Mouse (Mus musculus) c-Kit-positive CD71-positive TER-119-negative erythroid progenitor cells, embryonic 14.5 days (primary cell): ENCODE data around the gene Nav3.

ENCODE experiments used
- DNase-seq: peaks from one replicate; pipeline ENCODE4 v3.0.0-alpha.2; 2013; ENCODE audit warnings: low read depth

Gene Nav3

GRCm38 (mm10) chr10:109919515-109919914, 536.5 kb downstream of the Nav3 start:
- DNase-seq, result no peak

DNA sequence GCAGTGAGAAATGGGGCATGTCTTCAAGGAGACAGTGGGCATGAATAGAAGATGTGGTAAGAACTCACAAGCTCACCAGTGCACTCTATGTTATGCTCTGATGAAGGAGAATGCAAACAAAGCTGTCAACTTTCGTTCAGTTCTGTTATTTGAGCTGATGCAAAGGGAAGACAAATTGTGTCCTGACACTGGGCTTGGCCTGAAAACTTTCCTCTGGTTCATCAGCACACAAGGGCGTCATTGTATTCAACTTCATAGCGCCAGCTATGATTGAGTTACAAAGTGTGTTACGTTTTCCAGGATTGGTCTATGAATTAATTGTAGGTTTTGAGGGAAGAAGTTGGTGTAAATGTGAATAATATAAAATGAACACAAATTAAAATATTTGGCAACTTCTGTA, 548.8 kb downstream of the Nav3 start:
- DNase-seq, result no peak

- DNase-seq, result no peak
These were observed 549.6 kb downstream of the Nav3 start for GRCm38 (mm10) chr10:109906413-109906785.

DNA sequence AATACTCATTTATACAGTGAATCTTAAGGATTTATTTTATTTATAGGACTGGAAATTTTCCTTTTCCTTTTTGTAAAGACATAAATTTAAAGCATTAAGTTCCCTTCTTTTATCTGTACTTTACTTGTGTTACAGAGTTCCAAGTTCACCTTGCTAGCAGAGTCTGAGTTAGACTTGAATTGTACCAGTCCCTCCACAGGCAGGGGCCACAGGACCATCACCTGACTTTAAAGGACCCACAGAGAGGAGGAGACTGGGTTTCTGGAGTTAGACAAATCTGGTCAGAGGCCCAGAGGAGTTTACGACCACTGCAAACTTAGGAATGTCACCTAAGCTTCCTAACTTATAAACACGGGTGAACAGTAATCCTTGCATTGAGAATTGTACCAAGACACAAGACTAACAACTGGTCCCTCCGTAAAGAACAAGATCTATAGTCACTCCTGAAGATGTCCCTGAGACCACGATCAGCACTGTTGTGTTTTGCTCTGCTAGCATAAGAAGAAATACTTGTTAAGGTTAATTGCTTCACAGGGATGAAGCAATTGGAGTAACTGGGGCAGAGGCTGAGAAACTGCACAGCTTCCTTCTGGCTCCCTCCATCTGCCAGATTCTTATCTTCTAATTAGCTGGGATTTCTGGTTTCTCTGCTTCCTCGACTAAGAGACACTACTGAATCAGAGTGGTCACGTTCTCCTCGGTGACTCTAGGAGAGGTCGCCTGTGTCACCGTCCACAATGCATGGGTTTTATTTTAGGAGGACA, 550.2 kb downstream of the Nav3 start:
- no peak for DNase-seq

- no peak for DNase-seq
These were observed 551.2 kb downstream of the Nav3 start for GRCm38 (mm10) chr10:109904841-109905240.

- no peak for DNase-seq
These were observed 552.1 kb downstream of the Nav3 start for GRCm38 (mm10) chr10:109903701-109904555.

GRCm38 (mm10) chr10:109903241-109903640, 552.8 kb downstream of the Nav3 start:
- no peak for DNase-seq

DNA sequence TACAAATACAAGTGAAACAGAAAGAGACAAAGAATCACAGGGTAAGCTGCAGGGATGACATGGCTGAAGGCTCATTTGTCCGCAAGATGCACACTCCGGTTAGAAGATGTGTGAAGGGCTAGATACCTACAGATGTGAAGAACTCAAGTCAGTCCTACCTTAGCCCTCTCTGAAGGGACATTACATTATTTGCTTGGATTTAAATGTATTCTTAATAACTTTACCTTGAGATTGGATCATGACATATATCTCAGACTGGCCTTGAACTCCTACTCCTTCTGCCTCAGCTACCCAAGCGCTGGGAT, 566.9 kb downstream of the Nav3 start:
- DNase-seq, result no peak

DNA sequence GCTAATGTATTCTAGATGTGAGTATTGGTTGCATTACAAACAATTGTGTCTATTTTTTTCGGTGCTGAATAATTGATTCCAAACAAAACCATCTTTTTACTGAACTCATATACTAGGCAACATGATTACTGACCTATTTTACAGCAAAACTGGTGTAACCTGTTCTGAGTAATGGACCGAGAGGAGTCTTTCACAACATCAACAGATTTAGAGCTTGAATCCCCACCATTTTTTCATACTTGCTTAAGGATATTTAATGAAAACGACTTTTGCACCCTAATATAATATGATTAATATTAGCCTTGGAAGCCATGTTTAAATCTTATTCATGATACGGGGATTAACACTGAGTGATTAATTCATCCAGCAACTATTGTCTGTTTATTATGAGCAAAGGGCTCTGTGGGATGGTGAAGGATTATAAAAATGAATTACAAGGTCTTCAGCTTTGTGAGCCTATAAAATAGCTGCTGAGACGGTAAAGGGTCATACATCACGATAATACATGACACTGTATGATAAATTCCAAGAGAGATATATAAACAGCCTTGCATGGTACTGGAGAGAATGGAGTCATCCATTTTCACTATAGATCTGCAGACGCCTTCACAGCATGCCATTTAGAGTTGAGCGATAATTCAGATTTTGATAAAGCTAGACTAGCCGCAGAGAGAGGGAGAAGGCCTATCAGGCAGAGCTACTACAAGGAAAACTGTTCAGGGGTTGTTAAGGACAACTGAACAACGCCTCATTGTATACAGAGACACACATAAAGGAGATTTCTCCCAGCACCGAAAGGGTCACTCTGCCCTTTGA, 567.4 kb downstream of the Nav3 start:
- DNase-seq, result no peak

GRCm38 (mm10) chr10:109887160-109887559, 568.8 kb downstream of the Nav3 start:
- no peak for DNase-seq

DNA sequence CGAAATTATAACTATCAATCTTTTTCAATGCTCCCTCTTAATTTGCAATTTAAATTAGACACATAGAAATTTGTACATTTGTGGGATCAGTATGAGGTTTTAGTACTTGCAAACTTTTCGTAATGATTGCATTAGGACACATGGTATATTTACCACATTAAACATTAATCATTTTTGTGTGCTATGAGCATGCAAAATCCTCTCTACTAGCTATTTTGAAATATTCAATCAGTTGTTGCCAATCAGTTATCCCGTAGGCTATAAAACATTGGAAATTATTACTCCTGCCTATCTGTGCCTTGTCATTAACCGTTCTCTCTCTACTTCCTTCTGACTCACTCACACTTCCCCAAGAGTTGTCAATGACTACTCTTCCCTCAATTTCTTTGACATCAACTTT, 579.9 kb downstream of the Nav3 start:
- no peak for DNase-seq

GRCm38 (mm10) chr10:109875312-109875830, 580.6 kb downstream of the Nav3 start:
- DNase-seq, result no peak

- no peak for DNase-seq
These were observed 581.2 kb downstream of the Nav3 start for GRCm38 (mm10) chr10:109874652-109875311.

- DNase-seq, result no peak
These were observed 589.9 kb downstream of the Nav3 start for GRCm38 (mm10) chr10:109866063-109866462.

DNA sequence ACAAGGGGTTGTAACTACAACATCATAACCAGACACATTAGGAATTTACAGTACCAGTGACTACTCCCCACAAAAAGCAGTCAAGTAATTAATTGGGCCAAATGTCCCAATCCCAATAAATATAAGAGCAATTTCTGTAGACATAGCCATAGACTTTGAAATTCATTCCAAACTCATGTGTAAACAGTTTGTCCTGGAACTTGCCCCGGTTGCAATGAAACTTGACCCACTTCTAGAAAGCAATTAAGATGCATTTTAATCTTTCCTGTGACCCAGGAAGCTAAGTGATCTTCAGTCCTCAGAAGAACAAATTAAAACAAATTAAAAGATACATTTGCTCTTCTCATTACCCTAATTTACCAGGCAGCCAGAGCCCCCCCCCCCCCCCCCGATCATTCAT, 590.6 kb downstream of the Nav3 start:
- no peak for DNase-seq

DNA sequence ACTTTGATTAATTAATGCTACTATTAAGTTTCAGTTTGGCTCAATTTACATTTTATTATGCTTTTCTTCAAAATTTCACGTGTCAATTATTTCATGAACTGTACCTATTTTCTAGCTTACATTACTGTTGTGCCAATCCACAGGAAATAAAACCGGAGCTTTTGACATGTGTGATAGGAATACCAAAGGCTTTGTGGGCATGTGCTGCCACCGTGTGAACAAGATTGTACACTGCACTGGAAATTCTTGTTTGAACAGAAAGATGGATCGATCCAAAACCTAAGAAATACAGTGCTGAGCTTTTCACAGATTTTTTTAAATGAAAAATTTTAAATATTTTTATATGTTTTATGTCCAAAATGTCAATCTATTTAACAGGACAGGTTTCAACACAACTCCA, 591.3 kb downstream of the Nav3 start:
- no peak for DNase-seq

GRCm38 (mm10) chr10:109861275-109861674, 594.7 kb downstream of the Nav3 start:
- DNase-seq, result peak; percentile 1

DNA sequence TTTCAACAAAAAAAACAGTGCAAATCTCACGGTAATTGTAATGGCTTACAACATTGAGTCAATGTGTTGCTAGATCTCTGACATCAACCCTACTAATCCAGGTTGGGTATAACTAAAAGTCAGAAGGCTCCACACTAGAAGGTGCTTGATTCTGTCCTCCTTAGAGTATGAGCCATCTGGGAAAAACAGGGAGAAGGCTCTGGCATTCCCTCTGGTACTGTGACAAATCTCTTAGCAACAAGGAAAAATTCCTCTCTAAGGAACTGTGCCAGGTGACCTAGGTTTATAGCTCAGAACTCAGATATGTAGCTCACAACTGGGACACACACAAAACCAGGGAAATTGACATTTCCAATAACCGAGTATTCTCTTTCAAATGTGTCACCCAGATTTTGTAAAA, 597.4 kb downstream of the Nav3 start:
- DNase-seq, result no peak

- no peak for DNase-seq
These were observed 603.6 kb downstream of the Nav3 start for GRCm38 (mm10) chr10:109852392-109852791.

DNA sequence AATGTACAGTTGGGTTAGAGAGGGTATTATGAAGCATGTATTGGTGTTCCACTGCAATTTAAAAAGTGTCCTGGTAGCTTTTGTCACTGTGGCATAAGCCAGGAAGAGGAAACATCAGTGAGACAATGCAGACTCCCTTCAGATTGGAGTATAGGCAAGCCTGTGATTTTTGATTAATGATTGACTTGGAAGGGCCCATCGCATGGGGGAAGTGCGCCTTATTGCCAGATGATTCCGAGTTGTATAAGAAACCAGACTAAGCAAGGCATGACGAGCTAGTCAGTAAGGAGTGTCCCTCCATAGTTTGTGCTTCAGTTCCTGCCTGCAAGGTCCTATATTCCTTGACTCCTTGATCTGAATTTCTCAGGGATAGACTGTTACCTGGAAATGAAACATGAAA, 608.4 kb downstream of the Nav3 start:
- DNase-seq, result no peak

DNA sequence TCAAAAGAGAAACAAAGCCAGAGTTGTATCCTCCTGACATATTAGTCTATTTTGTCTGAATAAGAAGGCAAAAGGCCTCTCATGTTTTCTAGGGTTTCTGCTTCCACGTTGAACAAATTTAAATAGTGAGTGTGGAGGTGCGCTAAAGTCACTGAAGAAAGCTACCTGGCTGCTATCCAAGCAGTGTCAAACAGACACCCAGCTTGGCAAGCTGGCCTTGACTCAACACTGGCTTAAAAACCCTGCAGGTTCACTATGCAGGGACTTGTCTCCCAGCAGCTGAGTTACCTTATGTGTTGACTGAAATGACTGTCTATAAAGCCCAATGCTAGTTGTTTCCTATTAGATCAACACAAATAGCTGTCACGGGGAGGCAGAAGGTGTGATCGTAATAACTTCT, 612.3 kb downstream of the Nav3 start:
- no peak for DNase-seq

DNA sequence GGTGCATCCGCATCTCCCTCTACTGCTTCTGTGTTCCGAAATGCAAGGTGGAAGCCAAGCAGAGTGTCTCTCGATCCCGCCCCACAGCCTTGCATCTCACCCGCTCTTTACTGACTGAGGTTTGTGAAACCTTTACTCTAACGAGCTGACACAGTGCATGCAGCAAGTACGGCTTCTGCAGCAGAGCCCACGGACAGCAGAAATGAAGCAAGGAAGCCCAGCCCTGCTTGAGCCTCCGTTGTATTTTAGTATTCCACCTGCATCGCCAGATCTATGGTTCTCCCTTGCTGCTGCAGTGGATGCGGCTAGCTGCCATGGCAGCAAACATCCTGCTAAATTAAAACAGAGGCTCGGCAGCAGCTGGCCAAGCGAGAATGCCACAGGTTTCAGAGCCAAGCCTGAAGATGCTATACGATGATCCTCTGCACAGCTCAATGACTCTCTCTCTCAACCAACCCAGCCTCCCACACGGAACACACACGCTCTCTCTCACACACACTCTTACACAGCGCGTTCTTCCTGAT, 623.2 kb downstream of the Nav3 start:
- no peak for DNase-seq
